Mouse (Mus musculus) frontal cortex, postnatal 25 days (tissue): ENCODE measurements at regions not wholly inside any gene's neighbourhood (a gene's known extent, or its start where the extent isn't known, plus 50 kb on each side); places are given as distances from the start of the nearest gene placed in this dataset.

Experiments
- DNase-seq, 2 experiments: peaks; one replicate each; pipeline ENCODE4 v3.0.0; 2022; ENCODE audit warnings: low spot score in 2 of 2

GRCm38 (mm10) chr8:113183186-113183585, 452.2 kb upstream of the Mon1b start:
- no peak for DNase-seq

GRCm38 (mm10) chr8:113190537-113190936, 444.9 kb upstream of the Mon1b start:
- no peak for DNase-seq

- no peak for DNase-seq
These were observed 443.9 kb upstream of the Mon1b start for GRCm38 (mm10) chr8:113191537-113191936.
